Mouse (Mus musculus) kidney, postnatal 0 days (tissue): ENCODE results near the gene Mustn1. TPM values are rescaled to one million over a fixed set of nuclear protein-coding genes. Genes with fewer than 3 reads are reported as not detected.

Experiments used
- ATAC-seq: fragments of 200-750 bp; cut with Nextera tagmentation; replicated peaks from 2 replicates; pipeline ENCODE4 v1.8.0; 2017; ENCODE audit warnings: low read depth, moderate number of reproducible peaks, moderate TSS enrichment, moderate library complexity; ENCODE audit not compliant: low FRiP score
- DNase-seq: peaks from one replicate; pipeline ENCODE4 v3.0.0-alpha.2; 2016; ENCODE audit warnings: low spot score
- H3K27ac ChIP-seq: fragments of 300-500 bp; sonication (generic); 2 replicates; pipeline ENCODE4 v1.5.1; 2014; ENCODE audit warnings: mild to moderate bottlenecking
- H3K27me3 ChIP-seq: fragments of 300-500 bp; sonication (generic); 2 replicates; pipeline ENCODE4 v1.6.1; 2014; ENCODE audit warnings: low read length, mixed read lengths; ENCODE audit not compliant: insufficient read depth
- H3K36me3 ChIP-seq: fragments of 300-500 bp; sonication (generic); 2 replicates; pipeline ENCODE4 v1.6.1; 2014; ENCODE audit warnings: low read length, mixed read lengths; ENCODE audit not compliant: insufficient read depth
- H3K4me1 ChIP-seq: fragments of 300-500 bp; sonication (generic); replicated peaks from 2 replicates; pipeline ENCODE4 v1.6.1; 2014; ENCODE audit warnings: antibody characterized with exemption, low read length, mixed read lengths; ENCODE audit not compliant: insufficient read depth
- H3K4me2 ChIP-seq: fragments of 300-500 bp; sonication (generic); 2 replicates; pipeline ENCODE4 v1.6.1; 2014; ENCODE audit warnings: mild to moderate bottlenecking, low read length, moderate library complexity, mixed read lengths
- H3K4me3 ChIP-seq: fragments of 300-500 bp; sonication (generic); replicated peaks from 2 replicates; pipeline ENCODE4 v1.5.1; 2014; ENCODE audit warnings: low read depth, low read length
- H3K9ac ChIP-seq: fragments of 300-500 bp; sonication (generic); 2 replicates; pipeline ENCODE4 v1.6.1; 2014; ENCODE audit warnings: low read depth, low read length
- H3K9me3 ChIP-seq: fragments of 300-500 bp; sonication (generic); replicated peaks from 2 replicates; pipeline ENCODE4 v1.6.1; 2016; ENCODE audit warnings: low read length, inconsistent platforms, mixed read lengths
- CTCF ChIP-seq: IDR thresholded peaks from 2 replicates; pipeline ENCODE4 v1.5.1; 2016; ENCODE audit warnings: antibody characterized with exemption, low read depth, mild to moderate bottlenecking, moderate library complexity
- WGBS: fragments of 180-500 bp; shearing (Covaris S2); extraction: QIAGEN DNeasy Blood & Tissue Kit; methylation state at CpG from one replicate; pipeline ENCODE4 v1.1.7; 2014; 5-methylcytosine and 5-hydroxymethylcytosine counted together
- polyA plus RNA-seq: library from polyadenylated mRNA; unstranded; fragments of >200 nt; fragmentation: Nextera tagmentation; extraction: Ambion mirVana; gene quantifications from 2 replicates; pipeline ENCODE4 v1.2.1, GENCODE M21; 2015

Mustn1 gene
- polyA plus RNA-seq, 1 experiment from 2014 or later: 8.1 TPM

DNA sequence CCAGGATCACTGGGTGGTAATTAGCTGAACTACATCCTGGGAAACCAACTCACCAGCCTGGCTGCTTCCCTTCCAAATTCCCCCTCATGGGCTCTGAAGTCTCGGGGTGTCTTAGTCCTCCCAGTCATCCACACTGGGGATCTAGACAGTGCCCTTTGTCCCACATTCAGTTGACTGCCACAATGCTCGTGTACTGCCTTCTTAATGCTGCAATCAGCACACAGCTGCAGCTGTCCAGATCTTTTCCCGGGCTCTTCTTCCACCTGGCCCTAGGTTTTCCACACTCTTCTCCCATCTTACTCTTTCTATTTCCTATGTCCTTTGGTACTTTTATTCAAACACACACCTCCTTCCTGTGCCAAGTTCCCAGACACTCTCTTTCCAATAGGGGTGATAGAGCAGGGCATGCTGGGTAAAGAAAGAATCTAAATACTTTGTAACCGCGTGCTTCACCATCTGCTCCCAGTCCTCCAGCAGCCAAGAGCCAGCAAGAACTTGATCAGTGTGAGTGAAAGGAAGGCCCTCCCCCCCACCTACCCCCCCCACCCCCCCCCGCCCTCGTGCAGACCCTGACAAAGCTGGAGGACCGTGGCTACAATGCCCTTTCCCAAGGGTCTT, 43.2 kb downstream of the Mustn1 start:
- Histone ChIP-seq H3K27ac (no peak overlapping the region), H3K9me3 (no peaks in the 10 kb centered on the region), H3K4me3 (no peak overlapping the region), H3K27me3 (no peaks in the 10 kb centered on the region), H3K36me3 (no peaks in the 10 kb centered on the region), H3K9ac (no peak overlapping the region), H3K4me2 (no peak overlapping the region), H3K4me1 (no peaks in the 10 kb centered on the region)
- no peak for TF ChIP-seq CTCF
- 57% methylated on average over 8 of the region's 8 CpGs for WGBS
- no peak for DNase-seq
- ATAC-seq: no peak

GRCm38 (mm10) chr14:30923375-30924105, 44.5 kb downstream of the Mustn1 start, which contains the start of gene Itih3:
Gene Itih3, minus strand, starts transcription at chr14:30923760.
- H3K9ac ChIP-seq: no peak within 1 kb of the TSS
- no peak within 1 kb of the TSS for H3K27ac ChIP-seq
- ATAC-seq: no peak
- H3K9me3 ChIP-seq: no peaks in the 10 kb centered on the region
- no peaks in the 10 kb centered on the region for H3K27me3 ChIP-seq
- no peaks in the 10 kb centered on the region for H3K4me1 ChIP-seq
- H3K36me3 ChIP-seq: no peaks in the 10 kb centered on the region
- no peak for DNase-seq
- no peak within 1 kb of the TSS for H3K4me3 ChIP-seq
- TF ChIP-seq CTCF: no peak
- H3K4me2 ChIP-seq: no peak within 1 kb of the TSS
- 51% methylated on average over 6 of the region's 6 CpGs for WGBS

- TF ChIP-seq CTCF: no peak
- Histone ChIP-seq H3K4me2 (no peak overlapping the region), H3K27me3 (no peaks in the 10 kb centered on the region), H3K36me3 (no peaks in the 10 kb centered on the region), H3K4me1 (no peaks in the 10 kb centered on the region), H3K4me3 (no peak overlapping the region), H3K27ac (no peak overlapping the region), H3K9ac (no peak overlapping the region), H3K9me3 (no peaks in the 10 kb centered on the region)
- WGBS: 85% methylated on average over 3 of the region's 3 CpGs
- DNase-seq: no peak
- no peak for ATAC-seq
Measured at GRCm38 (mm10) chr14:30925492-30925891, 46.5 kb downstream of the Mustn1 start.

DNA sequence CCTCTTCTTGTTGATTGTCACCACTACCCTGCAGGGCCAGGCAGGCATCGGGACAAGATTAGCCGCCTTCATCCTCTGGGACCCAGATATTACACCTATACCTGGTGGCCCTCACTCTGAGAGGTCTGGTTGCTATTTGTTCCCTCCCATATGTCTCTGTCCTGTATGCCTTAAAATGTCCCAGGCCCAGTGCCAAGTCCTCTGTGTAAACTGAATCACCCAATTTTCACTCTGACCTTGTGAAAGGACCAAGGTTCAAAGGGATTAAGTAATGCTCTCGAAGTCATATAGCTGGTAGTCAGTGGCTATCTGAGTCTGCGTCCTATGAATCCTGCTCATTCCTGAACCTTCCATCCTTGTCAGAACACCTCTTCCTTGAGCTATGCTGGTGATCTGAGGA, 51.4 kb downstream of the Mustn1 start:
- Histone ChIP-seq H3K9ac (no peak overlapping the region), H3K27me3 (no peaks in the 10 kb centered on the region), H3K36me3 (no peaks in the 10 kb centered on the region), H3K4me1 (no peaks in the 10 kb centered on the region), H3K4me3 (no peak overlapping the region), H3K4me2 (no peak overlapping the region), H3K27ac (no peak overlapping the region), H3K9me3 (no peaks in the 10 kb centered on the region)
- DNase-seq: no peak
- no peak for TF ChIP-seq CTCF
- 86% methylated on average over 4 of the region's 4 CpGs for WGBS
- ATAC-seq: no peak

Other genes with a start within 250 kb of the Mustn1 start
- gene Rft1, start 224.8 kb upstream of the Mustn1 start, polyA plus RNA-seq: 14.0 and 17.1 TPM in 2 replicates
- 10.9 and 12.0 TPM in 2 replicates for gene Sfmbt1, start 164.4 kb upstream of the Mustn1 start, polyA plus RNA-seq
- gene Tmem110, start 53.6 kb upstream of the Mustn1 start, polyA plus RNA-seq: 22.6 and 23.4 TPM in 2 replicates
- gene Itih4, start 7.3 kb downstream of the Mustn1 start, polyA plus RNA-seq: 0.17 and 0.26 TPM in 2 replicates
- gene Itih3, start 44.6 kb downstream of the Mustn1 start, polyA plus RNA-seq: 0.53 and 0.75 TPM in 2 replicates
- 0.34 and 0.41 TPM in 2 replicates for gene Itih1, start 64.1 kb downstream of the Mustn1 start, polyA plus RNA-seq
- gene Nek4, start 72.2 kb downstream of the Mustn1 start, polyA plus RNA-seq: 8.7 and 10.5 TPM in 2 replicates
- 63.2 and 64.3 TPM in 2 replicates for gene Glt8d1, start 122.2 kb downstream of the Mustn1 start, polyA plus RNA-seq
- 541 and 596 TPM in 2 replicates for gene Spcs1, start 122.5 kb downstream of the Mustn1 start, polyA plus RNA-seq
- 67.3 and 75.8 TPM in 2 replicates for gene Pbrm1, start 139.9 kb downstream of the Mustn1 start, polyA plus RNA-seq
- gene Gnl3, start 140.0 kb downstream of the Mustn1 start, polyA plus RNA-seq: 96.3 and 99.5 TPM in 2 replicates
- 210 and 212 TPM in 2 replicates for gene Smim4, start 249.8 kb downstream of the Mustn1 start, polyA plus RNA-seq